Mouse (Mus musculus) embryonic fibroblast, embryonic 13.5 days (primary cell): ENCODE results near the gene Polr3c.

Experiments
- CTCF ChIP-seq: IDR thresholded peaks from 2 replicates; pipeline ENCODE4 v1.5.1; 2011; ENCODE audit warnings: mild to moderate bottlenecking, control low read depth, low read length, moderate library complexity, borderline replicate concordance; ENCODE audit not compliant: insufficient read depth
- POLR2A ChIP-seq: IDR thresholded peaks from 2 replicates; pipeline ENCODE4 v1.6.1; 2011; ENCODE audit warnings: low read depth, mild to moderate bottlenecking, control low read depth, low read length, moderate library complexity

DNA sequence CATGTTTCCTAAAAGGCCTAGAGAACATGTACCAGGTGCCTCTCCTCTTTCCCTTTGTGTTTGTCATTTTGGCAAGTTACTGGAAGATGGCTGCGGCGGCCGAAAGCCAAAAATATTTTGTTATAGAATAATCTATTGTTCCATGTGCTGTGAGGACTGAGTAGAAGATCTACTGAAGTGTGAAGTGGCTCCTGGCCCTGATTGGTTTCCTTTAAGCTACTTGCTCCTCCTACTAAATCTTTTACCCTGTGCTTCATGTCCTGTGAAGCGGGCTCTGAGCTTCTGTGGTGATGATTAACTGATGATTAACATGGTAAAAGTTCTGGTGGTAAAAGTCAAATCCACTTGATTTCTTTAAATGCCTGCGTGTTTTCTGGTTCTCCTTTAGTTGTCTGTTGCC is 60.5 kb downstream of the Polr3c start:
- no peak for TF ChIP-seq CTCF
- TF ChIP-seq POLR2A, result no peak
